In genomic region chr1:74643524-74643923, GRCm38 (mm10) we compare ENCODE assay signal across 20 mouse cellular contexts. TPM values are rescaled to one million over a fixed set of nuclear protein-coding genes. Genes with fewer than 3 reads are reported as not detected.
"Had no signal": no experiment of that assay in that cellular context is flagged by ENCODE, and none has a peak within 500 bp of the region (broad histone marks: within the 10 kb centered on the region; RNA-seq: fewer than 3 reads in every experiment).

No protein-coding gene starts in this region.

- H3K36me3 ChIP-seq: limb, embryonic 10.5 days; limb, embryonic 13.5 days; liver, embryonic 12.5 days; liver, embryonic 15.5 days; midbrain, embryonic 10.5 days; midbrain, embryonic 13.5 days; neural tube, embryonic 13.5 days; stomach, embryonic 15.5 days had no signal

- H3K27ac ChIP-seq: kidney, postnatal 0 days; layer of hippocampus, adult 2 months; limb, embryonic 10.5 days; limb, embryonic 13.5 days; liver, embryonic 12.5 days; liver, embryonic 15.5 days; midbrain, embryonic 10.5 days; midbrain, embryonic 13.5 days; neural tube, embryonic 13.5 days; stomach, embryonic 15.5 days had no signal

- ATAC-seq: liver, embryonic 12.5 days; midbrain, embryonic 16.5 days had no signal

- H3K9ac ChIP-seq: limb, embryonic 13.5 days; liver, embryonic 12.5 days; liver, embryonic 15.5 days; midbrain, embryonic 13.5 days; neural tube, embryonic 13.5 days; stomach, embryonic 15.5 days had no signal

- H3K27me3 ChIP-seq: limb, embryonic 13.5 days; liver, embryonic 15.5 days; midbrain, embryonic 13.5 days; neural tube, embryonic 13.5 days; stomach, embryonic 15.5 days had no signal

- H3K4me1 ChIP-seq: limb, embryonic 10.5 days; limb, embryonic 13.5 days; liver, embryonic 12.5 days; liver, embryonic 15.5 days; megakaryocyte, embryonic 14.5 days; midbrain, embryonic 13.5 days; neural tube, embryonic 13.5 days; stomach, embryonic 15.5 days had no signal

- DNase-seq: layer of hippocampus, adult 9-11 months; liver; lung, adult 18-20 months; right cerebral cortex, postnatal 25 days; spleen, adult 18-20 months; thymus, postnatal 25 days had no signal

- H3K9me3 ChIP-seq: limb, embryonic 10.5 days; limb, embryonic 13.5 days; liver, embryonic 12.5 days; liver, embryonic 15.5 days; megakaryocyte, embryonic 14.5 days; midbrain, embryonic 10.5 days; midbrain, embryonic 13.5 days; neural tube, embryonic 13.5 days; stomach, embryonic 15.5 days had no signal

- H3K4me2 ChIP-seq: limb, embryonic 13.5 days; liver, embryonic 12.5 days; liver, embryonic 15.5 days; midbrain, embryonic 13.5 days; neural tube, embryonic 13.5 days; stomach, embryonic 15.5 days had no signal

- H3K4me3 ChIP-seq: layer of hippocampus, adult 2 months; limb, embryonic 10.5 days; limb, embryonic 13.5 days; liver, embryonic 12.5 days; liver, embryonic 15.5 days; megakaryocyte, embryonic 14.5 days; midbrain, embryonic 10.5 days; midbrain, embryonic 13.5 days; myocyte; neural tube, embryonic 13.5 days; stomach, embryonic 15.5 days had no signal

RNA-seq across cellular contexts. Expression of gene Stk36, which starts 42.3 kb away (rescaled TPM):
- total RNA-seq: monocyte, adult 5-6 weeks had no signal
